Mouse (Mus musculus) myocyte (in vitro differentiated cells): ENCODE measurements around the gene Ints6l.

Source experiments
- CEBPB ChIP-seq: IDR thresholded peaks from 2 replicates; pipeline ENCODE4 v1.6.1; 2011; ENCODE audit warnings: mild to moderate bottlenecking, moderate library complexity; ENCODE audit not compliant: poor library complexity, insufficient read depth, severe bottlenecking
- E2F4 ChIP-seq: IDR thresholded peaks from one replicate; pipeline ENCODE4 v1.6.1; 2011; ENCODE audit warnings: mild to moderate bottlenecking, control low read depth, moderate library complexity; ENCODE audit not compliant: insufficient read depth
- MAX ChIP-seq: IDR thresholded peaks from one replicate; pipeline ENCODE4 v1.6.1; 2011; ENCODE audit warnings: low read depth, mild to moderate bottlenecking, control low read depth
- MYOD1 ChIP-seq, 3 experiments: IDR thresholded peaks; one replicate each; pipeline ENCODE4 v1.6.1; 2011; ENCODE audit warnings: control low read depth in 2 of 3, low read depth in 2 of 3, mild to moderate bottlenecking in 2 of 3, moderate library complexity in 1 of 3; ENCODE audit not compliant: insufficient read length in 2 of 3, control insufficient read depth in 1 of 3
- MYOG ChIP-seq, 3 experiments: IDR thresholded peaks; one replicate each; pipeline ENCODE4 v1.6.1; 2011; ENCODE audit warnings: control low read depth in 2 of 3, low read depth in 2 of 3, mild to moderate bottlenecking in 2 of 3; ENCODE audit not compliant: insufficient read length in 2 of 3, control insufficient read depth in 1 of 3, insufficient read depth in 1 of 3
- POLR2A ChIP-seq: IDR thresholded peaks from one replicate; pipeline ENCODE4 v1.6.1; 2011; ENCODE audit warnings: low read depth, mild to moderate bottlenecking, control low read depth, moderate library complexity; ENCODE audit not compliant: insufficient read length
- TCF12 ChIP-seq: IDR thresholded peaks from one replicate; pipeline ENCODE4 v1.6.1; 2011; ENCODE audit warnings: mild to moderate bottlenecking, control low read depth; ENCODE audit not compliant: poor library complexity, insufficient read depth, severe bottlenecking
- TCF3 ChIP-seq: IDR thresholded peaks from one replicate; pipeline ENCODE4 v1.6.1; 2011; ENCODE audit warnings: low read depth, control low read depth; ENCODE audit not compliant: insufficient read length
- USF1 ChIP-seq: IDR thresholded peaks from one replicate; pipeline ENCODE4 v1.6.1; 2011; ENCODE audit warnings: low read depth, mild to moderate bottlenecking, control low read depth, moderate library complexity

DNA sequence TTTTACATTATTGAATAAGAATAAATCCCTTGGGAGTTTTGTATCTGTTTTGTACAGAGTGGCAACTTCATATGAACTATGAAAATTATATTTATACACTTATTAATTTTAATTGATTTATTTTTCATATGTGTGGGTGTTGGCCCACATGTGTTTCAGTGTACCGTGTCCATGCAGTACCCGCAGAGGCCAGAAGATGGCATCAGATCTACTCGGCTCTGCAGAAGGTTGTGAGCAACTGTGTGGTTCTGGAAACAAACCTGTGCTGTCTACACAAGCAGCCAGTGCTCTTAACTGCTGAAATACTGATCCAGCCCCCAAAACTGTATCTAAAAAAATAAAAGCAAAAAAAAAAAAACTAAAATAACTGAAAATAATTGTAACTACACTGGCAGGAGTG is 76.6 kb downstream of the Ints6l start:
- no peak for TF ChIP-seq MYOG (IDR thresholded peaks at IDR 0.05; ENCODE audit: control insufficient read depth in 1 of 3, insufficient read depth in 1 of 3, insufficient read length in 2 of 3, low read depth in 2 of 3)
- TF ChIP-seq TCF3 = no peak
- TF ChIP-seq MYOD1 (IDR thresholded peaks at IDR 0.05; ENCODE audit: control insufficient read depth in 1 of 3, insufficient read length in 2 of 3, low read depth in 2 of 3) = no peak
- TF ChIP-seq CEBPB = no peak
- no peak for TF ChIP-seq TCF12
- no peak for TF ChIP-seq POLR2A
- no peak for TF ChIP-seq E2F4
- TF ChIP-seq USF1 = no peak
- TF ChIP-seq MAX = no peak
